Mouse (Mus musculus): Measurements from ENCODE around the gene a.

DNA sequence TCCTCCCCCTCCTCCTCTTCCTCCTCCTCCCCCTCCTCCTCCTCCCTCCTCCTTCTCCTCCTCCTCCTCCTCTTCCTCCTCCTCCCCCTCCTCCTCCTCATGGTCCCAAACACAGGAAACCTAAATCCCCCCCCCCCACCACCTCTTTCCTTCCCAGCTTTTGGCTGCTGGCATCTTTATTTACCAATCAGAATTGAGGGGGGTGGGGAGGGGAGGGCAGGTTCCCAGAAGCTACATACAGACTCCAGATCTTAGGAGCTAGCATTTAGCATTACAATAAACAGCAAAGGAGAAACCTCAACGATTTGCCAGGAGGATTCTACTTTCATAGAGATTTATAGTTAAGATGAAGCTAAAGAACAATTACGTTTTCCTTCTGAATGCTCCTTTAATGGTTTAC is 114.6 kb downstream of the a start:
- TF ChIP-seq EP300 (IDR thresholded peaks at IDR 0.05; ENCODE audit: insufficient read depth, low read depth, low read length) (0 out of 2 replicates have a peak, but pooled peaks have one; percentile 15), CTCF (IDR thresholded peaks at IDR 0.05; ENCODE audit: low read depth, low read length) (no peak)

Measured in ES-Bruce4 (cell line).